In genomic region chr11:106997976-106998375, GRCm38 (mm10) we compare ENCODE assay signal across 8 mouse cellular contexts. TPM values are rescaled to one million over a fixed set of nuclear protein-coding genes. Genes with fewer than 3 reads are reported as not detected.
DNase-seq lines count a peak whose midpoint lies in the region; TF ChIP-seq lines count a peak whose summit lies in the region.

No protein-coding gene starts in this region.

- 7% methylated on average over 5 of the region's 5 CpGs for WGBS in cerebellum, adult 2 months
- WGBS in liver, adult 2 months, result 32% methylated on average over 5 of the region's 5 CpGs

- H3K79me2 ChIP-seq in liver, adult 2 months (ENCODE audit: control insufficient read depth, insufficient read depth, low read length), result peaks cover 2% of the 10 kb centered on the region; the same call in 1 of the 2 replicates

- no peak for TF ChIP-seq CTCF in cerebellum, adult 2 months (IDR thresholded peaks at IDR 0.05; ENCODE audit: borderline replicate concordance, insufficient read depth, low read depth, low read length)
- no peak for TF ChIP-seq CTCF in testis, adult 2 months (IDR thresholded peaks at IDR 0.05; ENCODE audit: control insufficient read depth, insufficient read depth, insufficient replicate concordance, low read depth, low read length)
- no peak for TF ChIP-seq CTCF in liver, adult 2 months (IDR thresholded peaks at IDR 0.05; ENCODE audit: low read depth, low read length)

- TF ChIP-seq POLR2A in cerebellum, adult 2 months (IDR thresholded peaks at IDR 0.05; ENCODE audit: borderline replicate concordance, insufficient read depth, low read length), result no peak
- TF ChIP-seq POLR2A in testis, adult 2 months (IDR thresholded peaks at IDR 0.05; ENCODE audit: control insufficient read depth, low read depth, low read length), result no peak
- no peak for TF ChIP-seq POLR2A in liver, adult 2 months (IDR thresholded peaks at IDR 0.05; ENCODE audit: extremely low read depth, insufficient read depth, low read length)

- DNase-seq in cerebellum, adult 2 months, result no peak
- DNase-seq in cerebellum, postnatal 36 days, result no peak
- no peak for DNase-seq in testis, postnatal 10 days (ENCODE audit: low spot score)
- DNase-seq in liver, adult 2 months (ENCODE audit: extremely low read depth, low read depth, low spot score), result no peak
- DNase-seq in urinary bladder, adult 18-20 months (ENCODE audit: low spot score in 2 of 2), result no peak
- no peak for DNase-seq in layer of hippocampus, postnatal 10 days (ENCODE audit: low spot score in 2 of 2)
- no peak for DNase-seq in adrenal gland, adult 2 months

- H3K36me3 ChIP-seq in testis, adult 2 months (ENCODE audit: control insufficient read depth, insufficient read depth, low read length), result no peaks in the 10 kb centered on the region
- peaks cover 36% of the 10 kb centered on the region for H3K36me3 ChIP-seq in liver, adult 2 months (ENCODE audit: control insufficient read depth, insufficient read depth, low read length)

- H3K27me3 ChIP-seq in cerebellum, adult 2 months (ENCODE audit: control insufficient read depth, insufficient read depth, low read length), result no peaks in the 10 kb centered on the region
- no peaks in the 10 kb centered on the region for H3K27me3 ChIP-seq in testis, adult 2 months (ENCODE audit: control insufficient read depth, insufficient read depth, low read length)
- H3K27me3 ChIP-seq in liver, adult 2 months (ENCODE audit: control insufficient read depth, insufficient read depth, low read length), result no peaks in the 10 kb centered on the region

- H3K4me3 ChIP-seq in cerebellum, adult 2 months (replicated peaks; ENCODE audit: insufficient read depth, low read depth, low read length), result peak overlapping the region; percentile 33
- peak overlapping the region; percentile 69 for H3K4me3 ChIP-seq in testis, adult 2 months (ENCODE audit: control insufficient read depth, low read depth, low read length)
- peak overlapping the region; percentile 20; the same call in 1 of the 2 replicates for H3K4me3 ChIP-seq in liver, adult 2 months (ENCODE audit: insufficient read depth, low read depth, low read length)

- H3K9ac ChIP-seq in liver, adult 2 months (ENCODE audit: low read depth, low read length), result no peak overlapping the region; the same call in 1 of the 2 replicates

- peaks cover 3% of the 10 kb centered on the region; the same call in 1 of the 2 replicates for H3K4me1 ChIP-seq in cerebellum, adult 2 months (ENCODE audit: control insufficient read depth, insufficient read depth, low read length)
- H3K4me1 ChIP-seq in testis, adult 2 months (ENCODE audit: control insufficient read depth, insufficient read depth, low read length), result no peaks in the 10 kb centered on the region; the same call in 1 of the 2 replicates
- peaks cover 13% of the 10 kb centered on the region for H3K4me1 ChIP-seq in liver, adult 2 months (ENCODE audit: control insufficient read depth, insufficient read depth, low read length)

- H3K27ac ChIP-seq in cerebellum, adult 2 months (ENCODE audit: insufficient read depth, low read length), result no peak overlapping the region
- no peak overlapping the region for H3K27ac ChIP-seq in testis, adult 2 months (ENCODE audit: control insufficient read depth, insufficient read depth, low read depth, low read length)
- H3K27ac ChIP-seq in liver, adult 2 months (replicated peaks; ENCODE audit: insufficient read depth, low read depth, low read length), result no peak overlapping the region

RNA-seq across cellular contexts. Expression of gene Kpna2, which starts 1.4 kb away (rescaled TPM):
- polyA plus RNA-seq in cerebellum, adult 2 months (2012; rRNA removed), result 30.1 and 32.2 TPM in 2 replicates
- 36.5 and 150 TPM in 2 replicates for polyA plus RNA-seq in testis, adult 2 months (2012; rRNA removed)
- 28.0 and 32.2 TPM in 2 replicates for total RNA-seq in liver, adult 2 months (2014; rRNA removed)
- 17.0 and 20.9 TPM in 2 replicates for polyA plus RNA-seq in liver, adult 2 months (2012; rRNA removed)
- 10 to 100 TPM; 47.2 to 47.7 TPM for total RNA-seq in layer of hippocampus, postnatal 10 days (2021)
- 10 to 100 TPM; 33.6 to 34.8 TPM for total RNA-seq in adrenal gland, adult 2 months (2021)
- polyA plus RNA-seq in adrenal gland, adult 2 months (2012; rRNA removed), result 6.5 and 7.0 TPM in 2 replicates

RNA-seq across cellular contexts. Expression of gene 1810010H24Rik, which starts 27.5 kb away (rescaled TPM):
- 6.8 and 7.7 TPM in 2 replicates for polyA plus RNA-seq in cerebellum, adult 2 months (2012; rRNA removed)
- polyA plus RNA-seq in testis, adult 2 months (2012; rRNA removed), result 0.62 and 0.78 TPM in 2 replicates
- 3.0 and 3.5 TPM in 2 replicates for total RNA-seq in liver, adult 2 months (2014; rRNA removed)
- polyA plus RNA-seq in liver, adult 2 months (2012; rRNA removed), result 2.8 and 3.4 TPM in 2 replicates
- total RNA-seq in layer of hippocampus, postnatal 10 days (2021), result 1 to 10 TPM; 3.0 to 3.9 TPM
- 1 to 10 TPM; 2.7 to 3.1 TPM for total RNA-seq in adrenal gland, adult 2 months (2021)
- 2.0 and 4.8 TPM in 2 replicates for polyA plus RNA-seq in adrenal gland, adult 2 months (2012; rRNA removed)
